Mouse (Mus musculus): ENCODE data around the gene Rpl10a. TPM values are rescaled to one million over a fixed set of nuclear protein-coding genes. Genes with fewer than 3 reads are reported as not detected.
A peak's percentile ranks its signal among the peaks of the same experiment; 100 is the strongest.

Gene Rpl10a
- polyA plus RNA-seq, 1 experiment from 2014 or later: 554 TPM

DNA sequence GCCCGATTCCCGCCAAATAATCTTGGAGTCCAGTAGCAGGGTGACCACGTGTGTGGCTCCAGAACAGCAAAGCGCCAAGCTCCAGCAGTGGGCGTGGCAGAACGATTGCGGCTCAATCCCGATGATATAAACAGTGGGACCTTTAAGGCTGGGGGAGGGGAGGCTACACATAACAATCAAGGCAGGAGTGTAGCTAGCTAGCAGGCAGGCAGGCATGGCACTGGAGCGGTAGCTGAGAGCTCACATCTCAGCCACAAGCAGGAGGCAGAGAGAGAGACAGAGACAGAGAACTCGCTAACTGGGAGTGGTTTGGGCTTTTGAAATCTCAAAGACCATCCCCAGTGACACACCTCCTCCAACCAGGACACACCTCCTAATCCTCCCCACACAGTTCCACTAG, 23.1 kb upstream of the Rpl10a start:
- no peaks in the 10 kb centered on the region for H3K27me3 ChIP-seq
- no peak for TF ChIP-seq CTCF (IDR thresholded peaks at IDR 0.05)
- POLR2A ChIA-PET: no interaction called here
- DNase-seq (ENCODE audit: low read depth, low spot score): no peak
- in situ Hi-C loops (cut with MboI; ENCODE audit: low pct_unique_long_range_greater_than_20kb): loop anchor here (5.0 kb wide), 1 partner anchor 78 kb away; no protein-coding TSS in a partner anchor
- no peak for ATAC-seq
- CTCF ChIA-PET: interaction anchor here (2.1 kb wide), 1 partner anchor 79 kb away, joined by 9 read pairs; no protein-coding TSS in a partner anchor

DNA sequence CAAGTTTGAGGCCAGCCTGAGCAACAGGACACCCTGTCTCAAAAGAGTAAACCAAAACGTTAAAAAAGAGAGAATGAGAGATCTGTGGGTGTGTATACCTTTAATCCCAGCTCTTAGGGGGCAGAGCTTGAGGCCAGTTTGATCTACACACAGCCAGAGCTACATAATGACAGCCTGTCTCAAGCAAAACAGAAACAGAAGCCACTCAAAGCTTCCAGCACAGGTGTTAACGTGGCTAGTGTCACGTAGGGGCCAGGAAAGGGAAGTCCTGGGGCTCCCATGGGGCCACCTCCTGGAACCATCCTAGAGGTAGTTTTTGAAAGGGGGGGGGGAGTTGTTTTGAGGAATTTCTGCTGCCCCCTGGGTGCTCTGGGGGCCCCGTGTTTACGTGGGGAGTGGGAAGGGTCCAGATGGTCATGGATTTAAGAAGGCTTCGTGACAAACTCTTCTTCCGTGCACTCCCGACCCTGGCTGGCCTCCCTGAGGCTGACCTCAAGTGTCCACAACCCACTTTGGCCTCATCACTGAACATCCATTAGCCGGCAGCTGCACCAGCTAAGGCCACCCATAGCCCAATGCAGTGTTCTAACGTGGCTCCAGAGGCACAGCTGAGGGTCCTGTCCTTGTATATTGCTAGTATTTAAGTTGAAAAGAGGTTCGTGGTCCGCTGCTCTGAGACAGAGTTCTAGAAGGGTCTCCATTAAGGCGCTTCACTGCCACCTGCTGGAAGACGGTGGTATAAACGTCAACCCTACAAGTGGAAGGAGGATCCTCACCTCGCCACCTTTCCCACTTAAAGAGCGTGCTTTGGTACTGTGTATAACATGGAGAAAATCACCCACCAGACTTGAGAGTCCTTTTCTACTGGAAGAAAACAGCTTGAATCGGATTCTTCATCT, 19.7 kb upstream of the Rpl10a start:
- TF ChIP-seq CTCF (IDR thresholded peaks at IDR 0.05): no peak
- no peak for ATAC-seq

DNA sequence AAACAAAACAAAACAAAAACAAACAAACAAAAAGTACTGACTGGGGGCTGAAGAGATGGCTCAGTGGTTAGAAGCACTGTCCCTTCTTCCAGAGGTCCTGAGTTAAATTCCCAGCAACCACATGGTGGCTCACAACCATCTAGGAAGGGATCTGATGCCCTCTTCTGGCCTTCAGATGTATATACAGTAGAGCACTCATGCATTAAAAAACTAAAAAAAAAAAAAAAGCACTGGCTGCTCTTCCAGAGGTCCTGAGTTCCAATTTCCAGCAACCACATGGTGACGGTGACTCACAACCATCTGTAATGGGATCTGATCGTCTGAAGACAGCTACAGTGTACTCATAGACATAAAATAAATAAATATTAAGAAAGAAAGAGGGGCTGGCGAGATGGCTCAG, 17.4 kb upstream of the Rpl10a start:
- H3K27me3 ChIP-seq: no peaks in the 10 kb centered on the region
- peak; percentile 49 for TF ChIP-seq CTCF (IDR thresholded peaks at IDR 0.05)
- DNase-seq (ENCODE audit: low read depth, low spot score): no peak
- ChIA-PET CTCF (interaction anchor here (4.7 to 6.6 kb wide), 2 partner anchors 78 to 85 kb away, joined by 22 to 64 read pairs; partner anchors contain the start of gene Ppard), POLR2A (interaction anchor here (0.6 to 1.6 kb wide), 3 partner anchors 21 to 85 kb away, joined by 3 read pairs; no protein-coding TSS in a partner anchor)
- no peak for ATAC-seq
- in situ Hi-C loops (cut with MboI; ENCODE audit: low pct_unique_long_range_greater_than_20kb): no loop called here

More for the DNA sequence above, 19.7 kb upstream of the Rpl10a start:
- in situ Hi-C loops (cut with MboI; ENCODE audit: low pct_unique_long_range_greater_than_20kb): loop anchor here (5.0 kb wide), 1 partner anchor 81 kb away; no protein-coding TSS in a partner anchor
- CTCF ChIA-PET: interaction anchor here (0.7 to 6.6 kb wide), 10 partner anchors 9 to 224 kb away, joined by 3 to 64 read pairs (median 3); partner anchors contain the start of gene Ppard
- H3K27me3 ChIP-seq: no peaks in the 10 kb centered on the region
- DNase-seq (ENCODE audit: low read depth, low spot score): peak; percentile 31
- POLR2A ChIA-PET: no interaction called here

DNA sequence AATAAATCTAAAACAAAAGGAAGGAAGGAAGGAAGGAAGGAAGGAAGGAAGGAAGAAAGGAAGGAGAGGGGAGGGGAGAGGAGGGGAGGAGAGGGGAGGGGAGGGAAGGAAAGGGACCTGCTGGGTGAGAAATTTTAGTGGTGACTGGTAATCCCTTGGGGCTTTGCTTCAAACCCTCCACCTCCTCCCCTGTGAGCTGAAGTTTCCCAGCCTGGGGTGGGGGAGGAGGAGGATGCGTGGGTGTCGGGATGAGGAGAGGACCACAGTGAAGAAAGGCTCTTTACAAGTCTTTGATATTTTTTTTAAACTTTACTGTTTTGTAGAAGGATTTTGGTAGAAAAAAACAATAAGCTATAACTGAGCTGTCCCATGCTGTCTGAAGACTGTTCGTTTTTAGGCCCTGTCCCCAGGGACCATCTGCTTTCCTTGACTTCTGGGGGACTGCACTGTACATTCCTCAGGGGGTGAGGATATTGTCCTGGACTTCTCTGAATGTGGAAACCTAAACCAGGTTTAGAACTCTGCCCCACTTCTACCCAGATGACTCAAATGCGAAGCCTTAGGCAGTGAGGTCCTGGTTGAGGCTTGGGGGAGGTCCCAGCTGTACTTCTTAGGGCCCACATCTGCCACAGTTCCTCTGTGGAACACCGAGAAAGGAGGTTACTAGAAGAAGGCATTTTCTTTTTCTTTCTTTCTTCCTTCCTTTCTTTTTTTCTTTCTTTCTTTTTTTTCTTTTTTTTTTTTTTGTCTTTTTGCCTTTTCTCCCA, 16.7 kb upstream of the Rpl10a start:
- in situ Hi-C loops (cut with MboI; ENCODE audit: low pct_unique_long_range_greater_than_20kb): no loop called here
- POLR2A ChIA-PET: interaction anchor here (0.6 to 1.8 kb wide), 6 partner anchors 10 to 87 kb away, joined by 3 to 13 read pairs (median 3); no protein-coding TSS in a partner anchor
- ATAC-seq (no peak), DNase-seq (ENCODE audit: low read depth, low spot score) (no peak)
- no peaks in the 10 kb centered on the region for H3K27me3 ChIP-seq
- TF ChIP-seq CTCF (IDR thresholded peaks at IDR 0.05): no peak
- CTCF ChIA-PET: interaction anchor here (1.2 to 6.6 kb wide), 3 partner anchors 79 to 217 kb away, joined by 5 to 64 read pairs (median 22); partner anchors contain the start of gene Ppard

DNA sequence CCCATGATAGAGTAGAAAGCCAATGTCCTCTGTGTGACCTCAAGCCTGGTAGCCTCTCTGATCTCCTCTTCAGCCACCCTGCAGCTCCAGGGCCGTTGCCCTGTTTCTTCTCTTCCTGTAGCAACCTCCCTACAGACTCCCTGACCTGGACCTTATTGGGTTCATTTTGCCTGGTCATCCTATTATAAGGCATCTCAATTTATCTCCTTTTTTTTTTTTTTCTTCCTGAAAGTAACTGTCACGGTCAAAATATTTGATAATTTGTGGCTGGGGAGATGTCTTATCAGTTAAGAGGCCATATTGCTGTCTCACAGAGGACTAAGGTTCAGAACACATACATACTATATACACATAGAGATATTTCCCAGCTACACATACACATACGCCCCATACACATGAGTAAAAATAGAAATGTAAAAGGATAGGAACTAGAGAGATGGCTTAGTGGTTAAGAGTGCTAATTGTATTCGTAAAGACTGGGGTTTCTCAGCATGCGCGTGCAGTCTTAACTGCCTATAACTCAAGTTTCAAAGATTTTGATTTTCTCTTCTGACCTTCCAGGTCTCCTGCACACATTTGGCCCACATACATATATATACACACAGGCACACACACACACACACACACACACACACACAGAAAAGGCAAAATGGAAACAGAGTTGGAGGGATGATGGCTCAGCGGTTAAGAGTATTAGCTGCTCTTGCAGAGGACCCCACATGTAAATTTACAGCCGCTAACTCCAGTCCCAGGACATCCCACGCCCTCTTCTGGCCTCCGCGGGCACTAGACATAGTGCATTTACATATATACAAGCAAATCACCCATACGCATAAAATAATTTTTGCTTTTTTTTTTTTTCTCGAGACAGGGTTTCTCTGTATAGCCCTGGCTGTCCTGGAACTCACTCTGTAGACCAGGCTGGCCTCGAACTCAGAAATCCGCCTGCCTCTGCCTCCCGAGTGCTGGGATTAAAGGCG, 15.7 kb upstream of the Rpl10a start:
- ChIA-PET CTCF (interaction anchor here (1.0 to 6.6 kb wide), 4 partner anchors 15 to 216 kb away, joined by 4 to 64 read pairs (median 4); partner anchors contain the start of gene Ppard), POLR2A (interaction anchor here (1.0 to 1.8 kb wide), 5 partner anchors 9 to 88 kb away, joined by 3 to 13 read pairs (median 5); no protein-coding TSS in a partner anchor)
- no peak for TF ChIP-seq CTCF (IDR thresholded peaks at IDR 0.05)
- no peaks in the 10 kb centered on the region for H3K27me3 ChIP-seq
- ATAC-seq (no peak), DNase-seq (ENCODE audit: low read depth, low spot score) (no peak)
- in situ Hi-C loops (cut with MboI; ENCODE audit: low pct_unique_long_range_greater_than_20kb): no loop called here

DNA sequence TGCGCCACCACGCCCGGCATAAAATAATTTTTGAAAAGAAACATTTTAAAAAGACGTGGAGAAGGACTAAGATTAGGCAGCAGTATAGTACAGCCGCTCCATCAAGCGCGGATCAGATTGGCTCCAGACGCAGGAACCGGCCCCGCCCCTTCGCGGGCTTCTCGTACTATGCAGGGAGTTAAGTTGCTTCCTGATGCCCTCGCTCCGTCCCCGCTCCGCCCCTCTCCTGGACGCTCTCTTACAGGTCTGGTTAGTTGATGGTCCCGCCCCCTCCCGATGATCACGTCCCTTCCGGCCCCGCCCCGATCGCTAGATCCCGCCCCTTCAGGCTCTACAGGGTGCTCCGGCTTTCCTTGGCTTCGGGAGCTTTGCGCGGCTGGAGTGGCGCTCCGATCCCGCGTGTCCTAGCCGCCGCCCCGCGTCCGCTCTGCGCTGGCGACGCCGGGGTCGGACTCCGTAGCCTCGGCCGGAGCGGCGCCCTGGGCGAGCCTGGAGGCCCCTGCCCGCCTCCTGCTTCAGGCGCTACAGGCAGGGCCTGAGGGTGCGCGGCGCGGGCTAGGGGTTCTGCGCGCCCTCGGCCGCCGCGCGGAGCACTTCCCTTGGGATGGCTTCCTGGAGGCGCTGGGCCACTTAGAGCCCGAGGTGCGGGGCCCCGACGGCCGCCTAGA, 14.9 kb upstream of the Rpl10a start, which contains the start of gene Fance:
Gene Fance (plus strand): TSS at position 308 of the 668 bp plus-strand sequence.
- CTCF ChIA-PET: interaction anchor here (1.0 to 1.5 kb wide), 2 partner anchors 14 to 81 kb away, joined by 4 read pairs; partner anchors contain the start of gene Ppard
- H3K27me3 ChIP-seq: no peaks in the 10 kb centered on the region
- in situ Hi-C loops (cut with MboI; ENCODE audit: low pct_unique_long_range_greater_than_20kb): no loop called here
- POLR2A ChIA-PET: interaction anchor here (0.9 to 1.8 kb wide), 6 partner anchors 10 to 135 kb away, joined by 3 to 5 read pairs (median 4); no protein-coding TSS in a partner anchor
- TF ChIP-seq CTCF (IDR thresholded peaks at IDR 0.05): no peak
- DNase-seq (ENCODE audit: low read depth, low spot score) (peak; percentile 89), ATAC-seq (peak; percentile 96)

DNA sequence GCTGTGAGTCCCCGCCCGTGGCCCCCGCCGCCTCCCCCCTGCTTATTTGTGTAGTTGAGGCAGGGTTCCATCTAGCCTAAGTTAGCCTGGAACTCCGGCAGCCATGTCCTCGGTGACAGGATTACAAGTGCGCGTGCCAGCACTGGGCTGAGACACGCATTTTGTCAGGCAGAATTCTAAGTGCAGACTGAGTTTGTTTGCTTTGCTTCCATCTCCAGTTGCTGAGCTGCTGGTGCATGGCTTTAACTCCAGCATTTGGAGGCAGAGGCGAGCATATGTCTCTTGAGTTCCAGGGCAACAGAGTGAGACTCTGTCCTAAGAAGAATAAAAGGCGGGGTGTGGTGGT, 14.4 kb upstream of the Rpl10a start:
- no peaks in the 10 kb centered on the region for H3K27me3 ChIP-seq
- ATAC-seq: no peak
- CTCF ChIA-PET: interaction anchor here (1.0 to 1.5 kb wide), 2 partner anchors 14 to 81 kb away, joined by 4 read pairs; partner anchors contain the start of gene Ppard
- in situ Hi-C loops (cut with MboI; ENCODE audit: low pct_unique_long_range_greater_than_20kb): no loop called here
- POLR2A ChIA-PET: interaction anchor here (0.9 to 1.8 kb wide), 5 partner anchors 9 to 135 kb away, joined by 3 to 5 read pairs (median 3); no protein-coding TSS in a partner anchor
- TF ChIP-seq CTCF (IDR thresholded peaks at IDR 0.05): no peak
- DNase-seq (ENCODE audit: low read depth, low spot score): no peak

DNA sequence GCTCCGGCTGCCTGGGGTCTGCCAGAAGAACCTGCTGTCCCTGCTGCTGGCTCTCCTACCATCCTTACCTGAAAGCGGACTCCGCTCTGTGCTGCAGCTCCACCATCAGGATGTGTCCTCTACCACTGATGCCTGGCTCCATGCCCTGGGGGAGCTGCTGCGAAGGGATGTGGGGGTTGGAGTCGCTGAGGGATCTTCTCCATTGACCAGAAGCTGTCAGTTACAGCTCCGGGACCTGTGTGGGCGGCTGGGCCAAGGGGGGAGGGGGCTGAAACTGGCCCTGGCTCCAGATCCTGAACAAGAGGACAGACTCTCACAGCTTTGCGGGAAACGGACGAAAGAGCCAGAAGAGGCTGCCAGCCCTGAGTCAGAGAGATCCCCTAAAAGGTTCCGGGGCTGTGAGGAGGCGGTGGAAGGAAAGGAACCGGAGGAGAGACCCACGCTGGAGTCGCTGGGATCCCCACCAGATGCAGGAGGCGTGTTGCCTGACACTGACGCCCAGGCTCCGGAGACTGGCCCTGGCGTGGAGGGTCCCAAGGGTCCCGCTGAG, 12.6 kb upstream of the Rpl10a start:
- ATAC-seq: no peak
- in situ Hi-C loops (cut with MboI; ENCODE audit: low pct_unique_long_range_greater_than_20kb): no loop called here
- no peak for DNase-seq (ENCODE audit: low read depth, low spot score)

More for the DNA sequence above, 12.6 kb upstream of the Rpl10a start:
- no peaks in the 10 kb centered on the region for H3K27me3 ChIP-seq
- POLR2A ChIA-PET: interaction anchor here (0.9 to 1.7 kb wide), 2 partner anchors 12 to 13 kb away, joined by 3 to 5 read pairs; no protein-coding TSS in a partner anchor
- CTCF ChIA-PET: interaction anchor here (0.9 to 1.3 kb wide), 3 partner anchors 12 to 90 kb away, joined by 3 to 6 read pairs (median 4); partner anchors contain the start of gene Rpl10a
- no peak for TF ChIP-seq CTCF (IDR thresholded peaks at IDR 0.05)

All from Patski (cell line).